Mouse (Mus musculus): ENCODE data around the gene Slc39a9. TPM values are rescaled to one million over a fixed set of nuclear protein-coding genes. Genes with fewer than 3 reads are reported as not detected.

Gene Slc39a9
- polyA plus RNA-seq (2011; ENCODE audit: insufficient read depth, insufficient read length, low replicate concordance, missing spikeins) = 4.7 and 6.9 TPM in 2 replicates

- TF ChIP-seq POLR2A (IDR thresholded peaks at IDR 0.05; ENCODE audit: borderline replicate concordance, control insufficient read depth, low read depth, low read length) (peak; percentile 84; the same call in 1 of the 2 replicates), CTCF (IDR thresholded peaks at IDR 0.05; ENCODE audit: control insufficient read depth, insufficient read depth, low read length) (no peak)
- under 1% methylated on average over 50 of the region's 50 CpGs for WGBS
Observed at GRCm38 (mm10) chr12:80643693-80644505, at the start of gene Slc39a9, which contains the start of gene Erh. TSS of gene Slc39a9 (plus strand) at chr12:80643883. TSS of gene Erh (minus strand) at chr12:80644341.

GRCm38 (mm10) chr12:80594141-80594540 lies 49.5 kb upstream of the Slc39a9 start:
- Histone ChIP-seq H3K4me1 (ENCODE audit: control insufficient read depth, insufficient read depth, low read length) (no peaks in the 10 kb centered on the region), H3K27ac (ENCODE audit: control insufficient read depth, insufficient read depth, low read depth, low read length, poor library complexity) (no peak overlapping the region), H3K4me3 (replicated peaks; ENCODE audit: control insufficient read depth, low read depth, low read length) (no peak overlapping the region)
- 53% methylated on average over 4 of the region's 4 CpGs for WGBS
- TF ChIP-seq POLR2A (IDR thresholded peaks at IDR 0.05; ENCODE audit: borderline replicate concordance, control insufficient read depth, low read depth, low read length) (no peak), CTCF (IDR thresholded peaks at IDR 0.05; ENCODE audit: control insufficient read depth, insufficient read depth, low read length) (no peak)

More at GRCm38 (mm10) chr12:80643693-80644505, at the start of gene Slc39a9, which contains the start of gene Erh:
- peak within 1 kb of the TSS; percentile 96 for H3K4me3 ChIP-seq (replicated peaks; ENCODE audit: control insufficient read depth, low read depth, low read length)
- peaks cover 4% of the 10 kb centered on the region for H3K4me1 ChIP-seq (ENCODE audit: control insufficient read depth, insufficient read depth, low read length)
- H3K27ac ChIP-seq (ENCODE audit: control insufficient read depth, insufficient read depth, low read depth, low read length, poor library complexity) = peak within 1 kb of the TSS; percentile 36

GRCm38 (mm10) chr12:80594781-80595180 lies 48.9 kb upstream of the Slc39a9 start:
- no peak for TF ChIP-seq POLR2A (IDR thresholded peaks at IDR 0.05; ENCODE audit: borderline replicate concordance, control insufficient read depth, low read depth, low read length)
- no peak for TF ChIP-seq CTCF (IDR thresholded peaks at IDR 0.05; ENCODE audit: control insufficient read depth, insufficient read depth, low read length)
- no peak overlapping the region for H3K4me3 ChIP-seq (replicated peaks; ENCODE audit: control insufficient read depth, low read depth, low read length)
- no peak overlapping the region for H3K27ac ChIP-seq (ENCODE audit: control insufficient read depth, insufficient read depth, low read depth, low read length, poor library complexity)
- no peaks in the 10 kb centered on the region for H3K4me1 ChIP-seq (ENCODE audit: control insufficient read depth, insufficient read depth, low read length)
- WGBS = 85% methylated on average over 4 of the region's 4 CpGs

- Histone ChIP-seq H3K4me3 (replicated peaks; ENCODE audit: control insufficient read depth, low read depth, low read length) (no peak overlapping the region), H3K4me1 (ENCODE audit: control insufficient read depth, insufficient read depth, low read length) (no peaks in the 10 kb centered on the region), H3K27ac (ENCODE audit: control insufficient read depth, insufficient read depth, low read depth, low read length, poor library complexity) (no peak overlapping the region)
- no peak for TF ChIP-seq CTCF (IDR thresholded peaks at IDR 0.05; ENCODE audit: control insufficient read depth, insufficient read depth, low read length)
- TF ChIP-seq POLR2A (IDR thresholded peaks at IDR 0.05; ENCODE audit: borderline replicate concordance, control insufficient read depth, low read depth, low read length) = no peak
- WGBS = 75% methylated on average over 4 of the region's 4 CpGs
Observed at GRCm38 (mm10) chr12:80595566-80595965, 48.1 kb upstream of the Slc39a9 start.

- no peak overlapping the region for H3K27ac ChIP-seq (ENCODE audit: control insufficient read depth, insufficient read depth, low read depth, low read length, poor library complexity)
- 75% methylated on average over 4 of the region's 4 CpGs for WGBS
- H3K4me1 ChIP-seq (ENCODE audit: control insufficient read depth, insufficient read depth, low read length) = no peaks in the 10 kb centered on the region
- no peak overlapping the region for H3K4me3 ChIP-seq (replicated peaks; ENCODE audit: control insufficient read depth, low read depth, low read length)
- TF ChIP-seq POLR2A (IDR thresholded peaks at IDR 0.05; ENCODE audit: borderline replicate concordance, control insufficient read depth, low read depth, low read length) = no peak
- no peak for TF ChIP-seq CTCF (IDR thresholded peaks at IDR 0.05; ENCODE audit: control insufficient read depth, insufficient read depth, low read length)
Observed at GRCm38 (mm10) chr12:80595968-80596367, 47.7 kb upstream of the Slc39a9 start.

GRCm38 (mm10) chr12:80598236-80598635 lies 45.4 kb upstream of the Slc39a9 start:
- H3K4me1 ChIP-seq (ENCODE audit: control insufficient read depth, insufficient read depth, low read length) = no peaks in the 10 kb centered on the region
- H3K27ac ChIP-seq (ENCODE audit: control insufficient read depth, insufficient read depth, low read depth, low read length, poor library complexity) = no peak overlapping the region
- TF ChIP-seq POLR2A (IDR thresholded peaks at IDR 0.05; ENCODE audit: borderline replicate concordance, control insufficient read depth, low read depth, low read length) = no peak
- no peak for TF ChIP-seq CTCF (IDR thresholded peaks at IDR 0.05; ENCODE audit: control insufficient read depth, insufficient read depth, low read length)
- no peak overlapping the region for H3K4me3 ChIP-seq (replicated peaks; ENCODE audit: control insufficient read depth, low read depth, low read length)
- WGBS = 82% methylated on average over 7 of the region's 7 CpGs

- Histone ChIP-seq H3K4me1 (ENCODE audit: control insufficient read depth, insufficient read depth, low read length) (no peaks in the 10 kb centered on the region), H3K27ac (ENCODE audit: control insufficient read depth, insufficient read depth, low read depth, low read length, poor library complexity) (no peak overlapping the region), H3K4me3 (replicated peaks; ENCODE audit: control insufficient read depth, low read depth, low read length) (no peak overlapping the region)
- TF ChIP-seq POLR2A (IDR thresholded peaks at IDR 0.05; ENCODE audit: borderline replicate concordance, control insufficient read depth, low read depth, low read length) (no peak), CTCF (IDR thresholded peaks at IDR 0.05; ENCODE audit: control insufficient read depth, insufficient read depth, low read length) (no peak)
- WGBS = 83% methylated on average over 6 of the region's 6 CpGs
Observed at GRCm38 (mm10) chr12:80598756-80599155, 44.9 kb upstream of the Slc39a9 start.

- Histone ChIP-seq H3K4me1 (ENCODE audit: control insufficient read depth, insufficient read depth, low read length) (no peaks in the 10 kb centered on the region), H3K27ac (ENCODE audit: control insufficient read depth, insufficient read depth, low read depth, low read length, poor library complexity) (no peak overlapping the region), H3K4me3 (replicated peaks; ENCODE audit: control insufficient read depth, low read depth, low read length) (no peak overlapping the region)
- no peak for TF ChIP-seq POLR2A (IDR thresholded peaks at IDR 0.05; ENCODE audit: borderline replicate concordance, control insufficient read depth, low read depth, low read length)
- TF ChIP-seq CTCF (IDR thresholded peaks at IDR 0.05; ENCODE audit: control insufficient read depth, insufficient read depth, low read length) = no peak
- WGBS = 80% methylated on average over 9 of the region's 9 CpGs
Observed at GRCm38 (mm10) chr12:80601597-80602269, 42.0 kb upstream of the Slc39a9 start.

Measured in bone marrow, adult 2 months (tissue).